Mouse (Mus musculus) embryonic facial prominence, embryonic 10.5 days (tissue): ENCODE data around the gene Ptprb. TPM values are rescaled to one million over a fixed set of nuclear protein-coding genes. Genes with fewer than 3 reads are reported as not detected.
A peak's percentile ranks its signal among the peaks of the same experiment; 100 is the strongest.

ENCODE experiments used
- DNase-seq: peaks from one replicate; pipeline ENCODE4 v3.0.0-alpha.2; 2017; ENCODE audit warnings: low spot score
- H3K27ac ChIP-seq: fragments of 300-500 bp; sonication (generic); replicated peaks from 2 replicates; pipeline ENCODE4 v1.5.1; 2016; ENCODE audit warnings: mild to moderate bottlenecking
- H3K27me3 ChIP-seq: fragments of 300-500 bp; sonication (generic); replicated peaks from 2 replicates; pipeline ENCODE4 v1.6.1; 2016; ENCODE audit warnings: low read depth, mild to moderate bottlenecking; ENCODE audit not compliant: poor library complexity, severe bottlenecking
- H3K36me3 ChIP-seq: fragments of 300-500 bp; sonication (generic); replicated peaks from 2 replicates; pipeline ENCODE4 v1.6.1; 2016; ENCODE audit warnings: mild to moderate bottlenecking, moderate library complexity
- H3K4me1 ChIP-seq: fragments of 300-500 bp; sonication (generic); 2 replicates; pipeline ENCODE4 v1.6.1; 2016
- H3K4me3 ChIP-seq: fragments of 300-500 bp; sonication (generic); 2 replicates; pipeline ENCODE4 v1.5.1; 2016; ENCODE audit warnings: mild to moderate bottlenecking, moderate library complexity
- H3K9me3 ChIP-seq: fragments of 300-500 bp; sonication (generic); 2 replicates; pipeline ENCODE4 v1.6.1; 2016; ENCODE audit warnings: mild to moderate bottlenecking
- WGBS: fragments of 180-500 bp; shearing (Covaris S2); methylation state at CpG from one replicate; pipeline ENCODE4 v1.1.7; 2016; 5-methylcytosine and 5-hydroxymethylcytosine counted together
- polyA plus RNA-seq: library from polyadenylated mRNA; unstranded; fragments of >200 nt; fragmentation: Nextera tagmentation; extraction: Ambion mirVana; gene quantifications from 2 replicates; pipeline ENCODE4 v1.2.1, GENCODE M21; 2016

Ptprb gene
- 1.9 and 2.0 TPM in 2 replicates for polyA plus RNA-seq

DNA sequence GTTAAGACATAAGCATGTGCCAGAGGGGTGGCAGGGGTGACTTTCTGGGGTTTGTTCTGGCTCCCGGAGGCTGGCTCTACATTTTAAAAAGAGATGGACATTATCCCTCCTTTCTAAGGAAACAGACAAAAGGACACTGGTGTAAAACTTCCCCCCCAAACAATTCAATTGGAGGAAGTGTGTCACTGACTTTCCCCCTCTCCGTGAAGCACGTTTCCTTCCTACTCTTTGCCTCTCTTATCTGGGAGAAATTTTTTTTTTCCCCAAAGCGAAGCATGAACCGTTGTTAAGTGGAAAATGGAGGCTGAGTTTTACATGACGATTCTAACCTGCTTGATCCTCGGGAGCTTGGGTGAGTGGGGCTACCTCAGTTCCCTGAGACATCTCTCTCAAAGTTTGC, at the start of gene Ptprb:
Gene Ptprb, plus strand, starts transcription at position 244 of the 400 bp plus-strand sequence.
- DNase-seq = no peak
- WGBS = 78% methylated on average over 7 of the region's 7 CpGs
- Histone ChIP-seq H3K4me1 (no peaks in the 10 kb centered on the region), H3K9me3 (no peaks in the 10 kb centered on the region), H3K27ac (no peak within 1 kb of the TSS), H3K27me3 (no peaks in the 10 kb centered on the region), H3K4me3 (0 out of 2 replicates have a peak within 1 kb of the TSS, but pooled peaks have one; percentile 18), H3K36me3 (no peaks in the 10 kb centered on the region)

DNA sequence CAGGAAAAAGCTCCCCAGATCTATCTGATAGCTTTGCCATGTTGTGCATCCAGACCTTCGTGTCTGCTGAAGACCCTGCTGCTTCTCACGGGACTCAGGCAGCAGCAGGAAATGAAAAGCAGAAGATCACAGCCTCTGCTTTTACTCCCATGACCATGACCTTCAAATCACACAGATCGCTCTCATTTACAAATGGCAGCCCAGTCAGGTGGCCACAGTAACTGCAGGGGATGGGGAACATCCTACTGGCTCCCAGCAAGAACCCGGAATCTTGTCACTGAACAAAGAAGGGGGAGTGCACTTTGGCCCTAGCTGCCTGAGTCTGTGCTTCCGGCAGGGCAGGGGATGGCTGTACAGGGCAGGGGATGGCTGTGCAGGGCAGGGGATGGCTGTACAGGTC, 40.0 kb upstream of the Ptprb start:
- no peak for DNase-seq
- Histone ChIP-seq H3K27me3 (no peaks in the 10 kb centered on the region), H3K36me3 (no peaks in the 10 kb centered on the region), H3K4me1 (no peaks in the 10 kb centered on the region; the same call in 1 of the 2 replicates), H3K9me3 (no peaks in the 10 kb centered on the region), H3K4me3 (no peak overlapping the region), H3K27ac (no peak overlapping the region)
- 53% methylated on average over 5 of the region's 5 CpGs for WGBS

- Histone ChIP-seq H3K9me3 (no peaks in the 10 kb centered on the region), H3K36me3 (no peaks in the 10 kb centered on the region), H3K27me3 (no peaks in the 10 kb centered on the region), H3K27ac (no peak overlapping the region), H3K4me3 (no peak overlapping the region), H3K4me1 (no peaks in the 10 kb centered on the region)
- 85% methylated on average over 7 of the region's 7 CpGs for WGBS
- no peak for DNase-seq
Measured at GRCm38 (mm10) chr10:116242200-116242599, 33.1 kb upstream of the Ptprb start.

- WGBS = 50% methylated on average over 7 of the region's 7 CpGs
- no peaks in the 10 kb centered on the region for H3K9me3 ChIP-seq
- no peak overlapping the region for H3K27ac ChIP-seq
- H3K4me1 ChIP-seq = no peaks in the 10 kb centered on the region
- no peak for DNase-seq
- H3K36me3 ChIP-seq = no peaks in the 10 kb centered on the region
- H3K4me3 ChIP-seq = no peak overlapping the region
- H3K27me3 ChIP-seq = no peaks in the 10 kb centered on the region
Measured at GRCm38 (mm10) chr10:116243373-116243772, 31.9 kb upstream of the Ptprb start.

GRCm38 (mm10) chr10:116245632-116246031, 29.7 kb upstream of the Ptprb start:
- DNase-seq = no peak

DNA sequence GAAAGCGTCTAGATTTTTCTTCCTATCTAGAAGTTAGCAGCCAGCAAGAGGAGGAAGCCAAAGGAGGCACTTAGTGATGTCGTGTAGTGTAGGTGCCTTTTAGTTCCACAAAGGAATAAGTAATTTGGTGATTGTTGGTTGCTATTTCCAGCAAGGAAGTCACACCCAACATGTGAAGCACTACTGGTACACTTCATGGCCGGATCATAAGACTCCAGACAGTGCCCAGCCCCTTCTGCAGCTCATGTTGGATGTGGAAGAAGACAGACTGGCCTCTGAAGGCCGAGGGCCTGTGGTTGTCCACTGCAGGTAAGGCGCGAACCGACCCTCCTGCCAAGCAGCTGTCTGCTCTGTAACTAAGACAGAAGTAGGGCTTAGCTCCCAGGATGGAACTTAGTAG, 22.7 kb upstream of the Ptprb start:
- no peak for DNase-seq
- H3K4me3 ChIP-seq = no peak overlapping the region
- no peaks in the 10 kb centered on the region for H3K36me3 ChIP-seq
- H3K27ac ChIP-seq = no peak overlapping the region
- H3K27me3 ChIP-seq = no peaks in the 10 kb centered on the region
- WGBS = 87% methylated on average over 7 of the region's 7 CpGs
- no peaks in the 10 kb centered on the region for H3K4me1 ChIP-seq
- H3K9me3 ChIP-seq = no peaks in the 10 kb centered on the region

More at GRCm38 (mm10) chr10:116245632-116246031, 29.7 kb upstream of the Ptprb start:
- no peaks in the 10 kb centered on the region for H3K4me1 ChIP-seq
- H3K27me3 ChIP-seq = no peaks in the 10 kb centered on the region
- no peaks in the 10 kb centered on the region for H3K9me3 ChIP-seq
- H3K27ac ChIP-seq = no peak overlapping the region
- H3K36me3 ChIP-seq = no peaks in the 10 kb centered on the region
- H3K4me3 ChIP-seq = no peak overlapping the region
- WGBS = 76% methylated on average over 2 of the region's 2 CpGs

GRCm38 (mm10) chr10:116253972-116254371, 21.4 kb upstream of the Ptprb start:
- Histone ChIP-seq H3K27me3 (no peaks in the 10 kb centered on the region), H3K4me3 (no peak overlapping the region), H3K27ac (no peak overlapping the region), H3K36me3 (no peaks in the 10 kb centered on the region), H3K9me3 (no peaks in the 10 kb centered on the region), H3K4me1 (no peaks in the 10 kb centered on the region)
- 68% methylated on average over 6 of the region's 6 CpGs for WGBS
- DNase-seq = no peak

- no peak overlapping the region for H3K4me3 ChIP-seq
- no peak for DNase-seq
- no peaks in the 10 kb centered on the region for H3K27me3 ChIP-seq
- 81% methylated on average over 4 of the region's 4 CpGs for WGBS
- H3K9me3 ChIP-seq = no peaks in the 10 kb centered on the region
- H3K27ac ChIP-seq = no peak overlapping the region
- H3K4me1 ChIP-seq = peaks cover 13% of the 10 kb centered on the region; the same call in 1 of the 2 replicates
- no peaks in the 10 kb centered on the region for H3K36me3 ChIP-seq
Measured at GRCm38 (mm10) chr10:116259298-116259697, 16.0 kb upstream of the Ptprb start.

- Histone ChIP-seq H3K4me1 (peaks cover 13% of the 10 kb centered on the region; the same call in 1 of the 2 replicates), H3K27me3 (no peaks in the 10 kb centered on the region), H3K4me3 (no peak overlapping the region), H3K36me3 (no peaks in the 10 kb centered on the region), H3K27ac (no peak overlapping the region; the same call in 1 of the 2 replicates), H3K9me3 (no peaks in the 10 kb centered on the region)
- DNase-seq = peak; percentile 18
- 75% methylated on average over 13 of the region's 13 CpGs for WGBS
Measured at GRCm38 (mm10) chr10:116260658-116261433, 14.5 kb upstream of the Ptprb start.

- 0 out of 2 replicates have a peak overlapping the region, but pooled peaks have one; percentile 24 for H3K27ac ChIP-seq
Measured at GRCm38 (mm10) chr10:116261559-116261958, 13.8 kb upstream of the Ptprb start.

GRCm38 (mm10) chr10:116264521-116264920, 10.8 kb upstream of the Ptprb start:
- H3K27me3 ChIP-seq = no peaks in the 10 kb centered on the region
- no peaks in the 10 kb centered on the region for H3K36me3 ChIP-seq
- H3K4me3 ChIP-seq = no peak overlapping the region
- no peak overlapping the region for H3K27ac ChIP-seq
- peaks cover 17% of the 10 kb centered on the region; the same call in 1 of the 2 replicates for H3K4me1 ChIP-seq
- DNase-seq = no peak
- 85% methylated on average over 11 of the region's 11 CpGs for WGBS
- H3K9me3 ChIP-seq = no peaks in the 10 kb centered on the region

More at GRCm38 (mm10) chr10:116261559-116261958, 13.8 kb upstream of the Ptprb start:
- 77% methylated on average over 5 of the region's 5 CpGs for WGBS
- peaks cover 13% of the 10 kb centered on the region; the same call in 1 of the 2 replicates for H3K4me1 ChIP-seq
- no peaks in the 10 kb centered on the region for H3K9me3 ChIP-seq
- DNase-seq = no peak
- H3K4me3 ChIP-seq = no peak overlapping the region
- no peaks in the 10 kb centered on the region for H3K36me3 ChIP-seq
- H3K27me3 ChIP-seq = no peaks in the 10 kb centered on the region

DNA sequence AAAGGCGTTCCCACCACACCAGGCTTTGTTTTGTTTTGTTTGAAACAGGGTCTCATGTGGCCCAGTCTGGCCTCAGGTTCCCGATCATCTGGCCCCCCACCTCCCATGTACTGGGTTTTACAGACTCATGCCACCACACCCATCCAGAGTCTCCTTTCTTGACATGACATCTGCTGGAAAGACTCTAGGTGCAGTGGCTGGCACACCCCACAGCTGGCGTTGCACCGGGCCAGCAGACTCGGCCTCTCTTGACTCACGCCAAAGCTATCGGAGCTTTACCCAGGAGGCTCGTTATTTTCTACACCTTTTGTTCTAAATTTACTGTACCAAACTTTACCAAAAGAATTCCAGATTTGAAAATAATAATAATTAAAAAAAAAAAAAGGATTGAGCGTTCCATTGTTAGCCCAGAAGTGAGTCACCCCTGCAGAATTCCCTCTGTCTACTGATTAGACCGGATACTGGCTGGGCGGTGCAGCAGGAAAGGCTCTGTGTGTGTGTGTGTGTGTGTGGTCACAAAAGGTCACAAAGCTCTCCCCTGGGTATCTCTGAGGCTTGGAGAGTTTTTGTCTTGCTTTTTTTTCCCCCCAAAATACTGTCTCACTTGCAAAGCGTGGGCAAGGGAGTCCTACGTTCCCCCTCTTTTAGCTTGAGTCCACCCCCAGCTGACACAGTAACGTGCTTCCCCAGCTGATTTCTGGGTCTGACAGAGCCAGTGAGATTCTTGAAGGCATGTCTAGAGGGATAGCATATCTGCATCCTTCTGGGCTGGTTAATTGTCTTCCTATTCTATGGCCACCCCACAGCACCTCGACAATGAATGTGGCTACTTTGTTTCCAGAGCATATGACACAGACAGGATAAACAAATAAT, 8.5 kb upstream of the Ptprb start:
- Histone ChIP-seq H3K4me1 (peaks cover 6% of the 10 kb centered on the region; the same call in 1 of the 2 replicates), H3K27me3 (no peaks in the 10 kb centered on the region), H3K36me3 (no peaks in the 10 kb centered on the region), H3K9me3 (no peaks in the 10 kb centered on the region), H3K27ac (no peak overlapping the region), H3K4me3 (no peak overlapping the region)
- WGBS = 79% methylated on average over 15 of the region's 15 CpGs
- no peak for DNase-seq
